Mouse (Mus musculus): ENCODE measurements around the gene Lamtor3.
A peak's percentile ranks its signal among the peaks of the same experiment; 100 is the strongest.
"Not testable (repeated sequence)": the region's sequence is repeated elsewhere in the genome, so short reads cannot be mapped to it uniquely, and the experiment has no call there.

Lamtor3 gene

DNA sequence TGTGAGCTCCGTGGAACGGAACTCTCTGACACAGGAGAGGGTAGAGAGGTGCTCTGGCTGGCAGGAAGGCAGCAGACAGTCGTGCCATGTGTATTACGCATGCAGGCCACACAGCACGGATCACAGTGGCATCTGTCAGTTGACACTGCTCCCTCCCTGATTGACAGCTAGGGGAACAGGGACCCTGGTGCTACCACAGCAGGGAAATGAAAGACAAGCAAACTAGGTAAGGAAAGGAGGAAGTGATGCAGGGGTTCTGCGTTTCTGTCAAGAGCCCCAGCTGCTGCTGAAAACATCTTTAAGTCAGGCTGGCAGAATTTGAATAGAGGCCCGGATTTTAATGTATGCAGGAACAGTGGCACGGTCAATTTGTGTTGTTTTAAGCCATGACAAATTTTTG, 45.2 kb downstream of the Lamtor3 start:
- DNase-seq (ENCODE audit: low read depth, low spot score): no peak

DNA sequence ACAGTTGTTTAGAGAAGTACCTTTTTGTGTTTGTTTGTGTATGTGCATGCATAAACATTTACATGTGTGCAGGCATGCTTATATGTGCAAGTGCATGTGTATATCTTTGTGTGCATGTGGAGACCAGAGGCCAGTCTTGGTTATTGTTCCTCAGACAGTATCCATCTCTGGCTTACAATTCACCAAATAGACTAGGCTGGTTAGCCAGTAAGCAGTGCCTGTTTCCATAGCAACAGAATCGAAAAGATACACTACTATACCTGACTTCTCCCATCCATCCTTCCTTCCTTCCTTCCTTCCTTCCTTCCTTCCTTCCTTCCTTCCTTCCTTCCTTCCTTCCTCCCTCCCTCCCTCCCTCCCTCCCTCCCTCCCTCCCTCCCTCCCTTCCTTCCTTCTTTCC, 45.7 kb downstream of the Lamtor3 start:
- DNase-seq (ENCODE audit: low read depth, low spot score): not testable (repeated sequence)

DNA sequence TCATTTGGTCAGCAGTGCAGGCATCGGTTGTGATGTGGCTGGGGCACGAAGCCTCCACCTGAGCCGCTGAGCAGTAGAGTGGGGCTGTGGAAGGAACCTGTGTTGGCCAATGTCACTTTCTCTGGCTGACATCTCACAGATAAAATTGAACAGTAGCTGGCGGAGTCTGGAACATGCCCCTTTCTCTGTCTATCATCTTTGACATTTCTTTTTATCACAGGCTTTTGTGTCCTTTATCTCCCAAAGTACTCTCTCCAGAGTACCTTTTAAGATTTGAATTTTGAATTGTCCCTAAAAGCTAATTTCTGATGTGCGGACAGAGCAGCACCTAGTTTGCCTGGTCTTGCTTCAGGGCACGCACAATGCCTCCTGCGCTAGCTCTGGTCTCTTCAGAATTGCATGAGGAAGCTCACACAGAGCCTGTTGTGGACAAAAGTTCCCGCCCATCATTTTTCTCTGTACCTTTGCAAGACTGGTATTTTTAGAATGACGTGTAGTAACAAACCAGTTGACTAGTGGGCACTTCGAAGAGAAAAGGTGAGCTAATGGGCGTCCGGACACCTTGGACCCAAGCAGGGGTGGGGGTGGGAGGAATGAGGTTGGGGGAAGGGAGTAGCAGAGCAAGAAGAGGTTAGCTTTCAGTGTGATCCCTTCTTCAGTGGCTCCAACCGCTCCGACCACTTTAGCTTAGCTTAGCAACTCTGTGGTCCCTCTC, 50.0 kb downstream of the Lamtor3 start:
- DNase-seq (ENCODE audit: low read depth, low spot score): no peak

DNA sequence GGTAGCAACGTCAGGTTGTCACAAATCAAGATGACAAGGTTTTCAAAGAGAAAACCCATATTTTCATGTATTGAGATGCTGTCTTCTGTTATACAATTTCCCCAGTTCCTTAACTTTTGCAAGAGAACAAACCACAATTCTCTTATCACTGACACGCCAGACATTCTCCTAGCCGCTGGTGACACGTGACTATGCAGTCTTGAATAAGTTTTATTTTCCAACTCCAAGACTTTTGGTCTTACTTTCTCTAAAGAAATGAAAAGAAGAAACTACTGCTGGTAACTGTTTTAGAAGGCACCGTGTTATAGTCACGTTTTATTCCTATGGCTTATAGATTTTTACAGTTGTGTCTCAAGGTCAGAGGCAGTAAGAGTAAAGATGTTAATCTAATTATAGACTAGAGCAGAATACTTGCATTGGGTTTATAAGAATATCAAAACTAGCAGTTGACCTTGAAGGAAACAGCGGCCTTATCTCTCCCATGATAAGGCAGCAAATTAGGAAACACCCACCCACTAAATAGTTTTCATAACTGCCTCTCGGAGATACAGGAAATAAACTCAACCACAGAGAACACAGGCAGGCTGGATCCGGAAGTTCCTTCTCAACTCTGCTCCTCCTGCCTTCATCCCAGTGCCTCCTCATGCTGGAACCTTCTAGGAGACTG, 50.6 kb downstream of the Lamtor3 start:
- no peak for DNase-seq (ENCODE audit: low read depth, low spot score)

DNA sequence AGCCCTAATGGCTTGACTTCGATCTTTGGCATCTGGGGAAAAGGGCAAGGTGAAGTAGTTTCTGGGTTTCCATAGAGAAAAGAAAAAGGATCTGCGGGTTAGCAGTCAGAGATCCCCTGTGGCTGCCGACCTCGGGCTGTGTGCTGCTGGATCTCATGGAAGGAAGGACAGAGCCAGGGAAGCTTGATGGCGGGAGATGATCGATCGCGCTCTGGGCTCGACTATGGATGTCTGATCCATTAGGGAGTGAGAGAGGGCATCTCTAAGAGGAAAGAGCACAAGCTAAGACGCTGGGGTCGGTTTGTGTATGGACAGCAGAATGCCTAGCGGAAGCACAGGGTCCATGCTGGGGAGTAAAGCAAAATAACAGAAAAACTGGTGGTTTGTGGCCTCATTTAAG, 51.6 kb downstream of the Lamtor3 start:
- DNase-seq (ENCODE audit: low read depth, low spot score): peak; percentile 15

DNA sequence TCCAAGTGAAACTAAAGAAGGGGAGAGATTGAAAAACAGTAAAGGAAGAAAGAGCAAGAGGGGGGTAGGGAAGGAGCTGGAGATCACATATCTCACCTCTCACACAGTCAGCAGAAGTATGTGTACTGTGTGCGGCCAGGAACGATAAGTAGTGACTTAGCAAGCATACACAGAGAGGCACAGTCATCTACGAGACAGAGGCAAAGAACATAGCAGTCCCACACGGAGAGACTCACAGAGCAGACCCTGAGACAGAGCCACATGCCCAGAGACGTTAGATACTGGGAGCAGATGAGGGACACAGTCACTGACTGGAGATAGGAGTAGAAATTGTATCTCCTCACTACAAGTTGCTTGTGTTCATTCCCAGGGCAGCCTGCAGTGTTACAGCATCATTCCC, 53.9 kb downstream of the Lamtor3 start:
- no peak for DNase-seq (ENCODE audit: low read depth, low spot score)

DNA sequence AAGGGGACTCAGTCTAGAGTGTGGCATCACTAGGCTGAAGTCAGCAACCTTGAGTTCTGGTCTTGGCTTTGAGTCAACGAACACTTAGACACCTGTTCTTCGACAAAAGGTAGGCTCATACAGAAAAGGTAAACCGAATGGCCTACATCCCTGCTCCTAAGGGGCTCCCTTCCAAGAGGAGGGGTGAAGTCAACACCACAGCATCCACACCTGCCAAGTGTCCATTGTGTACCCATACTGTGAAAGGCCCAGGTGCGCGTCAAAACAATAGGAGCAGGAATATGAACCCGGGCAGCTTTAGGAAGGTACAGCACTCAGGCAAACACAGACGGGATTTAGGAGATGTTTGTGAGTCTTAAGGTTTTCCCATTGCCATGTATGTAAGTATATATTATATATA, 54.7 kb downstream of the Lamtor3 start:
- no peak for DNase-seq (ENCODE audit: low read depth, low spot score)

DNA sequence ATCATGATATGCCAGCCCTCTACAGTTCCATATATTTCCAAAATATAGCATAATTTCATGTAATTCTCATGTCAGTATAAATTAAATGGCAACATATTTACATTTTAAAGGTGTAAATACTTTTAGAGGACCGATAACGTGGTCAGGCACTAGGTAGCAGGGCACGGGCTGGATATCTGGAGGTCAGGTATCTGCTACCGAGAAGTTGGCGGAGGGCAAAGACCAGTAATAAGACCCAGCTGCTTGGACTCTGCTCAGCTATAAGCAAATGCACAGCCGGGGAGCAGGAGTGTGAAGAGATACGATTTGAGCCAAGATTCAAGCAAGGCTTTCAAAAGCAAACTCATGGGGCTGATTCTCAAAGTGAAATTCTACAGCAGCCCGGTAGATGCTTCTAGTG, 56.0 kb downstream of the Lamtor3 start:
- DNase-seq (ENCODE audit: low read depth, low spot score): no peak

DNA sequence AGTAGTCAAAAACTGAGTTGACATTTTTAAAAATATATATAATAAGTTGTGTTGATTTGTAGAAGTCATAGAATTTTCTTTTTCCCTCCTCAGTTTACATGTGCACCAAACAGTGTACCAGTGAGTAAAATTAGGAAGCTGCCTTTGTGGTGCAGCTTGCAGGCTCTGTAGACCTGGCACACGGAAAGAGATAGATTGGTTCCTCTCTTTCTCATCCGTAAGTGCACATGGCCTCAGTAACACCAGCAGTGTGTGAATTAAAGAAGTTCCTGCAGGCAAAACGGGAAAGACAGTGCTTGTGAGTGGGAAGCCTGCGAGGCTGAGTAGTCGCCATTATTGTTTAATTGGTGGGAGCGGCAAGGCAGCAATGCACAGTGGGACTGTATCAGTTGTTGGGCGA, 57.1 kb downstream of the Lamtor3 start:
- no peak for DNase-seq (ENCODE audit: low read depth, low spot score)

DNA sequence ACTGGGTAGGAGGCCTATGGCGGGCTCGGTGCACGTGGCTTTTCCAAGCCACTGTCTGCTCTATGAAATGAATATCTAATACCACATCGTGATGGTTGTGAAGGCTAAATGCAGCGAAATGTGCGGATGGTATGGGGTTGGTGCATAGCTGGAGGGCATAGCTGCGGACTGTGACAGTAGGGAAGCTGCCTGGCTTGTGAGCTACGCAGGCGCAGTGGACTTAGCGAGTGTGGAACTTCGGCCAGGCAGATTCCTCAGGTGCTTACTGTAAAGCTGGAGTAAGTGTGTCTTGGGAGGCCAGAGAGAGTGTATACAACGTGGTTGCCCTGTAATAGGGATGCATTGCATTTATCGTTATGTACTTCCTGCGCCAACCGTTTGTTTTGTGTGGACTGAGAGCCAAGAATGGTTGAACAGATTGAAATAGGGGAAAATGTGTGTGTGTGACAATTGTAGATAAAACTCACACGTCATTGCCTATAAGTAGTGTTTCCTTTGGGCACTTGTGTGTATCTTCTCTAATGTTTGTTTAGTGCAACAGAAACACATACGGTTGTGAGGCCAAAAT, 57.6 kb downstream of the Lamtor3 start:
- no peak for DNase-seq (ENCODE audit: low read depth, low spot score)

DNA sequence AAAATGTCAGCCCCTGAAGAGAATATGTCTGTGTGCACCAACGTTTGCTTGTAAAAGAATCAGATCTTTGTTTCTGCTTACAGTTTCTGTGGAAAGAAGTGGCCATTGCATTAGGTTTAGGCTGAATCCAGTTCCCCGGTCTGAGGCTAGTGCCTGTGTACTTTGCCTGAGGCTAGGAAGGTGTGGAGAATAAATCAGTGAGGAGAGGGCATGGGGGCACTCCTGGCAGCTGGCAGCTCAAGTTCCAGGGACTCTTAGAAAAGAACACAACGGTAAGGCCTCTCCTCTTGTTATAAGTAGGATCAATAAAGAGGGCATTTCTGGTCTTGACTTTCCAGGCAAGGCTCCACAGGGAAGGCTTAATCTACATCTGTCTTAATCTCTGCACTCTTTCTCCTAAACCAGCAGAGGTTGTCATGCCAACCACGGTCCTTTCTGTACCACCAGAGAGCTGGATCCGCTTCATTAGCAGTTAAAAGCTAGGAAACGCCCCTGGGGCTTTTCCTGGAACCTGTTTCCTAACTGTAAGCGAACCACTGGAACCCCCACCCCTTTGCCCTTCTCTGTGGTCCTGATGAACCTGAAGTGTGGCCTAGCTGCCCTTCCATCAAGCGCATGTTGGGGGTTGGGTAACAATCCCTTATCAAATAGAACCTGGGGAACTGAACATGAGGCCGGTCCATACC, 58.8 kb downstream of the Lamtor3 start:
- DNase-seq (ENCODE audit: low read depth, low spot score): no peak

DNA sequence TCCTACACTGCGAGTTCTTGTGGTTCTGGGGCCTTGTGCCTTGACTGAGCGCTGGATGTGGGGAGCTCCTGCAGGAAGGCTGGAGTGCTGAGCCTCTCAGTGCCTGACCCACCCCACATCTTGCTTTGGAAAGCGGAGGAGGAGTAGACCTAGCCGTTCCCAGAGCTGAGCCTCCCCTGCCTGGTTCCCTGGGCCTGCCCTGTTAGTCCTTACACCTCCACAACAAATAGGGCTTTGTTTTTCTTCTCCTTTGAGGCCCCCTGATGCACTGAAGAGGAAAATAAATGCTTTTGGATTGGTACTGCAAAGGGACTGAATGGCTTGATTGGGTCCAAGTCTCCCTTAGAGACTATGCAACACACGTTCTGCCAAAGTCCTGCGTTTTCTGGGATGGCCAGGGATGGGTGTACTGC, 59.3 kb downstream of the Lamtor3 start:
- no peak for DNase-seq (ENCODE audit: low read depth, low spot score)

DNA sequence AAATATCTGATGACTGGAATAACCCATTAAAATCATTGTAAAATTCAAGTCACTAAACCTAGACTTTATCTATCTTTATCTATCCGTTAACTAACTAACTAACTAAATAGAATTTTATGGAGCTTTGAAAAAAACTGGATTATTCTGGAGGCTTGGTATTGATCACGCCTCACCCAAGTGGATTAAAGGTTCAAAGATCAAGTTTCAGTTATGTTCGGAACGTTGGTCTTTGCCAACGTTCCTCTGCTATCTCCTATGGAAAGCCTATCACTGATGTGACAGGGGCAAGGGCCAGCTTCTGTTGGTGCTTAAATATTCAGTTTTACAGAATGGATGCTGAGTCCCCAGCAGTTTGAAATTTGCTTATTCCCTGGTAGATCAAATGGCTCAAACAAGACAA, 59.9 kb downstream of the Lamtor3 start:
- DNase-seq (ENCODE audit: low read depth, low spot score): no peak
